Mouse (Mus musculus) urinary bladder, postnatal 4 days (tissue): ENCODE data around the gene Cluh.

Experiments
- DNase-seq, 2 experiments: peaks; one replicate each; pipeline ENCODE4 v3.0.0; 2021 to 2022; ENCODE audit warnings: low spot score in 2 of 2

Gene Cluh

DNA sequence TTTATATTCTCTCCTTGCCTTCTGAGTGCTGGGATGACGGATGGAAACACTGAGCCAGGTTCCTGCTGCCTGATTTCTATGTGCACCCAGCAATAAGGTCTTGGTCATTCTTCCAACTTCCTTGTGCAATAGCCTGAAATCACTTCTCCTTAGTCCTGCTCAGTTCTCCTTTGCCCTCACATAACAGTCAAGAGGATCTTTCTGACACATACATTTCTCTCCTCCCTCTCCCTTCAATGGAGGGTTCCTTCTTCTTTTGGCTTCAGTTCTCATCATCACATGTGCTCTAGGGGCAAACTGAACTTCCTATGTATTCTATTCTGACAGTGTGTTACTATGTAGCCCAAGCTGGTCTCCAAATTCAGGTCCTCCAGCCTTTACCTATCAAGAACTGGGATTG is 1.3 kb upstream of the Cluh start:
- DNase-seq = no peak

DNA sequence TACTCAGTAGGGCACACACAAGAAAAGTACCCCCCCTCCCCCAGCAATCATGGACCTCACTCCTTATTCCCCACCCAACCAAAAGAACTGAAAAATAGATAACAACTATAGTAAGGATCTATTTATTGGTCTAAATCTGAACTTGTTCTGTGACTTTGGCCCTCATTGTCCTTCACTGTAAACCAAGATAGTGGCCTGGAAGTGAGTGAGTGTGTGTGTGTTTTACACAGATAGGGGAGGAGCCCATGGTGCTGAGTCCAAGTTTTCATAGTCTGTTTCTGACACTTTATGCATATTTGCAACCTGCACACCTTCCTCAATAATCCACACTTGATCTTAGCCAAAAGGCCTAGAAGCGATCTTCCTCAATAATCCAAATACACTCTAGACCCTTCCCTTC is 619 bp upstream of the Cluh start:
- no peak for DNase-seq

DNA sequence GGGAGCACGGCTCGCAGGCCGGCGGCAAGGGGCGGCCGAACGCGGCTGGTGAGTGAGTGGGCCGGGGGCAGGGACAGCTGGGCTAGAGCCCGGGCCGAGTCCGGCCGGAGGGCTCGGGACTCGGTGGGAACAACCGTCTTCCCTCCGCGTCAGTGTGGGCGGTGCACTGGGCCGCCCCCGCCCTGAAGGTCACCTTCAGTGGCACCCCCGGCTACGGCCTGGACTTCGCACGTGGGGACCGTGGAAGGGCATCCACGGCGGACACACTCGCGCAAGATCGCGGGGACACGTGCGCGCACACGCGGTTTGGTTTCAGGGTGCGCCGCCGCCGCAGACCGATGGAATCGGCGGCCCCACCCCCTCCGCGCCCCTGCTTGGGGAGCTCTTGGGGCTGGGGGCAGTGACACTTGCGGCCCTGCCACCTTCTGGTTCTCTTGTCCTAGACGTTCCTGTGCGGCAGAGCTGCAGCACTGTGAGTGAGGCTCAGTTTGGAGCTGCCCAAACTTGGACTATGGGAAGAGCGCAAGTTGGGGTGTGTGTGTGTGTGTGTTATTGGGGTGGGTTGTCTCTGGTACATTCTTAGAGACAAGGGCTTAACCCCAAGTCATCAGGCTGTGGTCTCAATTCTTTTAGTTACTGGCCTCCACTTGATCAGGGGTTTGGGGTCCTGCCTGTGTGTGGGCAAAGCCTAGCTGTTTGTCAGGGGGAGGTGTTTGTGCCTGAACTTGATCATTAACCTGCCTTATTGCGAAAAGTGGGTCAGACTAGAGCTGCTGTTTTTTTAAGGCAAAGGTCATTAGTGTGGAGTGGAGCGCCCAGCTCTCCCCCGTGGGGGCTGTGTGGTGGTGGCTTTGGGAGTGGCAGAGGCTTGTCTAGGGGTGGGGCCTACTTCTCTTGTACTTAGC is 604 bp downstream of the Cluh start:
- DNase-seq = no peak

DNA sequence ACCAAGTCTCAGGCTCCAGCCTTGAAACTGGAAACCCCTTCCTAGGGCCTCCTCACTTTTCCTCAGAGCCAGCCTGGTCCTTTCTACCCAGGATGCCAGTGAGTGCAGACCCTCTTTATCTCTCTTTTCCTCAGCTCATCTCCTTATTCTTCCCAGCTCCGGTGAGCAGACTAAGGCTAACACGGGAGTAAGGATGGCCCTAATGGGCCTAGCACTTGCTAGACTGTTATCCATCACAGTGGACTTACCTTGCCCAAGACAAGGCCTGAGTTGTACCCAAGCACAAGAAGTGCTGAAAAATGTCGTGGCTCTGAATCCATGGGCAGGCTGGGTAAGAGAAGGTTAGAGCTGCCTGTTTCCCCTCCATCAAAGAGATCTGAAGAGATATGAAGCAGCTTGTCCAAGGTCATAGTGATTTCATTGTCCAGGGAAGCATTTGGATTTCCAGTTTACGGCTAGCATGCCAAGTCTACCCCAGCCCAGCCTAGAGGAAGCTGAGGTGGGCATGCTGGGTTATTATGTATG is 1.3 kb downstream of the Cluh start:
- no peak for DNase-seq

DNA sequence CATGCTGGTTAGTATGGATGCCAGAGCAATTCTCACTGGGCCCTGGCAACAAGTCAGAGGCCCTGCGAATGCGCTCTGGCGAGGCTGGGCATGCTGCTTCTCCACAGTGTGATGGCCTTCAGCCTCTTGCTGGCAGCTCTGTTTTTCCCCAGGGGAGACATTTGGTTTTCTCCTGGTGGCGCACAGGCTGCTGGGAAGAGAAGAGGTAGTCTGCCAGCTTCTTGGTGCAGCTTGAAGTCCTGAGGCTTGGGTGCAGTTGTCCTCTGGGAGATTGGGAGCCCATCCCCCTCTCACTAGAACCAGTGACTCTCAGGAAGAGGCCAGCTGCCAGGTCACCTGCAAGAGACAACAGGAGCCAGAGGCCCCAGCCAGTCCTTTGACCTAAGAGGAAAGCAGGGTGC is 3.5 kb downstream of the Cluh start:
- DNase-seq = no peak

DNA sequence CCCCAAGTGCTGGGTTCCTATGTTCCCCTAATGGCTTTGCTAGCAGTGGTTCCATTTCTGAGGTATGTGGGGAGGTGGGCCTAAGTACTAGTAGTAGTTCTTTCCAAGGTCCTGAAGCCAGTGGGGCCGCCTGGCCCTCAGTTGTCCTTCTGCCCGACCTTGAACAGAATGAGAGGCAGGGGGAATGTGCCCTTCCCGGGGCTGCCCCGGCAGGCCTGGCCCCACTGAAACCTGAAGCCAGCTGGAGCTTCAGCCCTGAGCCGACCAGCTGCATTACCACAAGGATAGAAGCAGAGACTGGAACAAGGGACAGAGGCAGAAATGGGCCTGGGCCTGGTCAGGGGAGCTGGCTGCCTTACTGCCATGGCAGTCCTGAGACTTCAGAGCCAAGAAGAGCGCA is 4.1 kb downstream of the Cluh start:
- DNase-seq = no peak

DNA sequence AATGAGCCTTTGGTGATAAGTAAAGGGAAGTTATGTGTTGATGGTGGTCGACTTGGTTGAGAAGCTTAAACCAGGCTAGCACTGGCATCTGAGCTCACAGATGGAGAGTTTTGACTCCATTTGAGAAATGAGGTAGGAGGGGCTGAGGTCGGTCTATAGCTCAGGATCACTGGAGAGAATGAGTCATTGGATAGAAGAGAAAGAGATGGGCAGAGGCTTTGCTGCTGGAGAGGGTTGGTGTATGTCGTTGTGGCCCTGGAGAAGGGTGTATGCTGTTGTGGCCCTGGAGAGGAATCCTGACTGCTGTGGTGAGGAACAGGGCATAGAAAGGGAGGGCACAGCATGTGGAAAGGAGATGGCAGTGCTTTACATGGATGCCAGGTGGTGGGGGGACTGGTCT is 6.6 kb downstream of the Cluh start:
- no peak for DNase-seq

DNA sequence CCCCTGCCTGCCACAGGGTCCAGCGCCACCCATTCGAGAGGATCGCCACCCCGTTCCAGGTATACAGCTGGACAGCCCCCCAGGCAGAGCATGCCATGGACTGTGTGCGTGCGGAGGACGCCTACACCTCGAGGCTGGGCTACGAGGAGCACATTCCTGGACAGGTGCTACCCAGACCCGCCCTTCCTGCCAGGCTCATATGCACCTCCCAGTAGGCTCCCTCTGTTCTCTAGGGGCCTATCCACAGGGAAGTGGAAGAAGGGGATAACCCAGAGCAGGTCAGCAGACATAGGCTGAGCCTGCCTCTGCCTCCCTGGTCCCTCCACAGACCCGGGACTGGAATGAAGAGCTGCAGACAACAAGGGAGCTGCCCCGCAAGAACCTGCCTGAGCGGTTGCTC is 11.0 kb downstream of the Cluh start:
- no peak for DNase-seq

DNA sequence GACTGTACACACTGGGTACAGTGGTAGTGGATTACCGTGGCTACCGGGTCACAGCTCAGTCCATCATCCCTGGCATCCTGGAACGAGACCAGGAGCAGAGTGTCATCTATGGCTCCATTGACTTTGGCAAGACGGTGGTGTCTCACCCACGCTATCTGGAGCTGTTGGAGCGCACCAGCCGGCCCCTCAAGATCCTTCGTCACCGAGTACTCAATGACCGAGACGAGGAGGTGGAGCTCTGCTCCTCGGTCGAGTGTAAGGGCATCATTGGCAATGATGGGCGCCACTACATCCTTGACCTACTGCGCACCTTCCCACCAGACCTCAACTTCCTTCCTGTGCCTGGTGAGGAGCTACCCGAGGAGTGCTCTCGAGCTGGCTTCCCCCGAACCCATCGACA is 12.3 kb downstream of the Cluh start:
- no peak for DNase-seq

DNA sequence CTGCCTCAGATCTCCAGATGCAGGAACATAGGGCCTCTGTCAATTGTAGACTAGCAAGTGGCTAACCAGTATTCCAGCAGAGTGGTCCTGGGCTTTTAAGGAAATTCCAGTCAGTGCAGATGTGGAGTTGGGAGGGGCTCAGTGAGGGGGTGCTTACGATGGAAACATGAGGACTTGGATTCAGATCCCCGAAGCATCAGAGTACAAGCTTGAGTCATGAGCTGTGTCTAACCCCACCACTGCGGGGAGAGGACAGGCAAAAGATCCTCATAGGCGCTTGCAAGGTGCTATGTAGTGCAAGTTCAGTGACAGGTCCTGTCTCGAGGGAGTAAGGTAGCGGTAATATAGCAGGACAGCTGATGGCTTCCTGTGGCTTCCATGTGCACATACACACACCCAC is 12.9 kb downstream of the Cluh start:
- DNase-seq = no peak

DNA sequence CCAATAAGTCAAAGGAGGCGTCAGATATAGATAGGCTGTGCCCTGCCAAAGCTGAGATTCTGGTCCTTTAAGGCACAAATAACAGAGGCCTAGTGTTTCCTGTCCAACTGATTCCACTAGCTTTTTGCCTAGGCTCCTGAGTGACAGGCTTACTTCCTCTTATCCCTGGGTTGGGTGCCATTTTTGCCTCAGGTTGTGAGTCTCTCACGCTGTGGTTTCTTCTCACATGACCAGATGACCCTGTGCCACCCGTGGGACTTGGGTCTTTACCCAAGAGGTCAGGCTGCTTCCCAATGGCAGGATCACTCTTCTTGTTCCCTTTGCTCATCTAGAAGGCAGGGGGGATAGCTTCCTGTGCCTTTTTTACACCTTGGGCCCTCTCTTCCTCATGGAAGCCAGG is 15.0 kb downstream of the Cluh start:
- no peak for DNase-seq

DNA sequence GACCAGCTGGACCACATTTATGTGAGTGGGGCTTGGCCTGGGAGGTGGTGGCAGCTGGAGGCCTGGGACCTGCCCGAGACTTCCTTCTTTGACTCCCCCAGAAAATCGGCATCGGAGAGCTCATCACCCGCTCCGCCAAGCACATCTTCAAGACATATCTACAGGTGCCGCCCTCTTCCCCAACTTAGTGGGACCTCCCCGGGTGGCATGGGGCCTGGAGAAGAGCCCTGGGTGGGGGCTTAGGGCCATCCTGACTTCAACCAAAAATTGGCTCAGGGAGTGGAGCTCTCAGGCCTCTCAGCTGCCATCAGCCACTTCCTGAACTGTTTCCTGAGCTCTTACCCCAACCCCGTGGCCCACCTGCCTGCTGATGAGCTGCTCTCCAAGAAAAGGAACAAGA is 15.6 kb downstream of the Cluh start:
- no peak for DNase-seq

DNA sequence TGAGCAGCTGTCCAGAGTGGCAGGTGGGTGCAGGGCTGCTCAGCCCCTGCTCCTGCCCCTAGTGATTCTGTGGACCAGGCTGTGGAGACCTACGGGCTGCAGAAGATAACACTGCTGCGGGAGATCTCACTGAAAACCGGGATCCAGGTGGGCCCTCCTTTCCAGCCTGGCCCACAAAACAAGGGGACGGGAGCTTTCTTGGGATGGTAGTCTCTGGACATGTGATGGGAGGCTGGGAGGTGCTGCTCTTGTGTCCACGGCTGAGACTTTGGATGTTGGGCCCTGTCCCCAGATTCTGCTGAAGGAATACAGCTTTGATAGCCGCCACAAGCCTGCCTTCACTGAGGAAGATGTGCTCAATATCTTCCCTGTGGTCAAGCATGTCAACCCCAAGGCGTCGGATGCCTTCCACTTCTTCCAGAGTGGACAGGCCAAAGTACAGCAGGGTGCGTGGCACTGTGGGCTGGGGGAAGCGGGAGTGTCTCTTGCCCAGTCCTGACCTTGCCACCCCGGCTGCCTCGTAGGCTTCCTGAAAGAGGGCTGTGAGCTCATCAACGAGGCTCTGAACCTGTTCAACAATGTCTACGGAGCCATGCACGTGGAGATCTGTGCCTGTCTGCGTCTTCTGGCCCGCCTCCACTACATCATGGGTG is 16.5 kb downstream of the Cluh start:
- no peak for DNase-seq

DNA sequence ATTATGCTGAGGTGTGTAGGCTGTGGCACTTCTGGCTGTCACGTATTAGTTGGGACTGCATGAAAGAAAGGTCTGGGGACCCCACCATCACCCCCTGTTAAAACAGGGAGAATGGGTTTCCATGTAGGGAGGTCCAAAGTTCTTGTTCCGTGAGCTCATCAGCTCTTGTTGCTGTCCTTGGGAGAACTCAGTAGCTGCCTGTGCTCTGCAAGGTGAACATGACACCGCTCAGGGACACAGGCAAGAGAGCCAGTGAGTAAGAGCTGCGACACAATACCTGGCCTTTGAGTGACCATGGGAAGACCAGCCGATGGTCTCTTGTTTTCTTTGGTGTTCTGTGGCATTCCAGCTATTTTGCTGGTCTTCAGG is 17.0 kb downstream of the Cluh start:
- no peak for DNase-seq

DNA sequence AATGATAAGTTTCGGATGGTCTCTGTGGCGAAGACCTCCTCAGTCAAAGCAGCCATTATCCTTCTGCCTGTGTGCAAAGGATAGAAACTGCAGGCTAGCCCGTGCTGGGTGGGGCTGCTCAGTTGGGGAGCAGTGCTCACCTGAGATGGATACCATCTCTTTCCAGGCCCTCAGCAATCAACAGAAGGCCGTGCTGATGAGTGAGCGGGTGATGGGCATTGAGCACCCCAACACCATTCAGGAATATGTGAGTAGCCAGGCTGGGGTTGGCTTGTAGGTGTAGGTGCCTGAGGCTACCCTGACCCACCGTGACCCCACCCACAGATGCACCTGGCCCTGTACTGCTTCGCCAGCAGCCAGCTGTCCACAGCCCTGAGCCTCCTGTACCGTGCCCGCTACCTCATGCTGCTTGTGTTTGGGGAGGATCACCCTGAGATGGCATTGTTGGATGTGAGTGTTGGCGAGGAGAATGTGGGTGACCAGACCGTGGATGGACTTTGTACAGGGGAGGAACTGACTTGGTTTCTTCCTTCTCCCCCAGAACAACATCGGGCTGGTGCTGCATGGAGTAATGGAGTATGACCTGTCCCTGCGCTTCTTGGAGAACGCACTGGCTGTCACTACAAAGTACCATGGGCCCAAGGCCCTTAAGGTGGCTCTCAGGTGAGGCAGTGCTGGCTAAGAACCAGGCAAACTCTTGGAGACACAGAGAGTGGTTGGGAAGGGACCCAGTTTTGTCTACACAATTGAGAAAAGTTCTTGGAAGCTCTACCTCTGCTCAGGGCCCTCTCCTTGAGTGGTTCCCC is 17.7 kb downstream of the Cluh start:
- DNase-seq = no peak

DNA sequence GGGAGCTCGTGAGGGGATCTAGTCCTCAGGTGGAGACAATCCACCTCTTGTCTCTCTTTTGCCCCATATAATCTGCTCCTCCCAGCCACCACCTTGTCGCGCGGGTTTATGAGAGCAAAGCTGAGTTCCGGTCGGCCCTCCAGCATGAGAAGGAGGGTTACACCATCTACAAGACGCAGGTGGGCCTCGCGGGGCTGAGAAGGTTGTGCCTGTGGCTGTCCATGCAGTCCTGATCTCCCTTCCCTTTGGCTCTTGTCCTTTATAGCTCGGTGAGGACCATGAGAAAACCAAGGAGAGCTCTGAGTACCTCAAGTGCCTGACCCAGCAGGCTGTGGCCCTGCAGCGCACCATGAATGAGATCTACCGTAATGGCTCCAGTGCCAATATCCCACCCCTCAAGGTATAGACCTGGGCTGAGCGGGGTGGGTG is 18.3 kb downstream of the Cluh start:
- DNase-seq = no peak

DNA sequence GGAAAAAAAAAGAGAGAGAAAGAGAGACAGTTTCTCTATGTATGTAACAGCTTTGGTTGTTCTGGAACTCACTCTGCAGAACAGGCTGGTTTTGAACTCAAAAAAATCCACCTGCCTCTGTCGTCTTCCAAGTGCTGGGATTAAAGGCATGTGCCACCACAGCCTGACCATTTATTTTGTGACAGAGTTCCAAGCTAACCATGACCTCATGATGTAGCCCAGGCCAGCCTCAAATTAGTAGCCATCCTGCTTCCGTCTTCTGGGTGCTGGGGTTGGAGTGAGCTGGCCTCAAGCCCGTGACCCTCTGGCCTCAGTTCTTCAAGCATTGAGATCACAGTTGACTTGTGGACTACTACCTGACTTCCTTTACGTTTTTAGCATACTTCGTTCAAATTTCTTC is 19.2 kb downstream of the Cluh start:
- no peak for DNase-seq

DNA sequence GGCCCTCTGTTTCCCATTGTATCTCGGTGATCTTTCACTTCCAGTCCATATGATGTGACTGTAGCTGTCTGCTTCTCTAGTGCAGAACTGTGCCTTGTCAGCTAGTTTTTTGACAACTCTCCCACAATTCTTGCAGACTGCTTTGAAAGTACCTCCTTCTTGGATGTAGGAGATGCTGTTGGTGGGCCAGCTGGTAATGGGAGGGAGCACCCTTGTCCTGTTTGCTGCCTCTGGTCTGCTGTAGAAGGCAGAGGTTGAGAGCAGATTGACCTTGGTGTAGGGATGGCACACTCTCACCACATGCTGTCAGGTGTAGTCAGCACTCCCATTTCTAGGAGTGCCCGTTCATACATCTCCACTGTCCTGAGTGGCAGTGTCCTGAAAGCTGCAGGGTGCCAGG is 19.7 kb downstream of the Cluh start:
- no peak for DNase-seq

DNA sequence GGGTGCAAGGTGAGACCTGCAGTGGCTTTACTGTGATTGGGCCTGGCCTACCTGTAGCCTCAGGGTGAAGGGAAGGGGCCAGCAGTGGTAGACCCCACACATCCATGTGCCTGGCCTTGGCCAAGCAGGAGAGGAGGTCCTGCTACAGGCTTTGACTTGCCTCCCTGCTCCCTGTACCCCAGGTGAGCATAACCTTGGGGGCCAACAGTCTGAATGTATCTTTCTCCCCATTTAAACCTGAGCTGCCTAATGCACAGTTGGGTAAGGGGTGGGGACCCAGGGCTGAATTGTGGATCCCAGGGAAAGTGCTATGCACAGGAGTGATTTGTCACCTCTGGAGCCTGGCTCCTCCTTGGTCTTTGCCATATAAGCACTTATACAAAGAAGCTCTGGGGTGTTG is 20.9 kb downstream of the Cluh start:
- DNase-seq = no peak

DNA sequence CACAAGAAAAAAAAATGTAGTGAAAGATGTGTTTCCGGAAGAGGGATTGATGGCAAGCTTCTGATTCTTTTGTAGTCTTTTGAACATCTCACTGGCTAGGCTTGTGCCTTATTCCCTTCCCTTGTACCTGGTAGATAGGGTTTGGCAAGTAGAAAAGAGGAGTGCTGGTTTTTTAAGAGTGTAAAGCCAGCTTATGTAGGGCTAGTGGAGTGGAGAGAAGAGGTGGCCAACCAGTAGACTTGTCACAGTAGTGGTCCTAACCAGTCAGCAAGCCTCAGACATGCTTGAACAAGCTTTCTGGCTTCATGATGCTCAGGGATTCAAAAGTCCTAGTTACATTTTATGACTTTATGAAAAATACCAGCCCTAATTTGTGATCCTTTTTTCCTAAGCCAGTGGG is 21.7 kb downstream of the Cluh start:
- no peak for DNase-seq

DNA sequence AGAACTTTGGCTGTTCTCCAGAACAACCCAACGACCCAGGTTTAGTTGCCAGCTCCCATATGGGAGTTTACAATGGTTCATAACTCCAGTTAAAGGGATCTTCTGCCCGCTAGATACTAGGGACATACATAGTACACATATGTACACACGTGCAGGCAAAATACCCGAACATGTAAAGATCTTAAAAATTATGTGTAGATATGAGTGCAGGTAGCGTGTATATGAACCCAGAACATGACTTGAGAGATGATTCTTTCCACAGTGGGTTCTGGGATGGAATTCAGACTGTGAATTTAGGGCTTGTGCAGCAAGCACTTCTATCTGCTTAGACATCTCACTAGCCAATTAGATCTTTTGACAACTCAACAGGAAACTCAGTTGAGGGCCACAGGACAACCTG is 22.5 kb downstream of the Cluh start:
- DNase-seq = no peak

DNA sequence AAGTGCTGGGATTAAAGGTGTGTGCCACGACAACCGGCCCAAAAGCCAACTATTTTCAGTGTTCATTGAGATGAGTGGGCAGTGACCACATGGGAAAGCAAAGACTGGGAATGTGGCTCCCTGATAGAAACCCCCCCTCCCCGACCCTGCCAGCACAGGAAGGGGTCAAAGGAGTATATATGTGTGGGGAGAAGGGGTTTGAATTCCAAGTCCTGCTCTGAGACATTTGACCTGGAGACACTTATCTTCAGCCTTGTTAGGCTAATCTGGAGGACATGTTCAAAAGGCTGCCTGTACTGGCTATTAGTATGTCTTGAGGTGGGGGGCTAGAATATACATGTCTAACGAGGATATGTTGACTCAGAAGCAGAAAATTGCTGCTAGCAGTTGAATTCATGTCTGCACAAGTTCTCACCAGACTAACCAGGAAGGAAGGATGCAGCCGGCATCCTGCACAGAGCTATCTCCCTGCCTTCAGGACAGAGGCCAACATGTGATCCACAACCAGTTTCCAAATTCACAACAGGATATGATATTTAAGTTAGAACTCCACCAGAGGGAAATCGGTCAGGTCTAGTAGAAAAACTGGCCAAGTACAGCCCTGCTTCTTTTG is 23.7 kb downstream of the Cluh start:
- DNase-seq = no peak
